Mouse (Mus musculus) fat pad, adult 2 months (tissue): ENCODE results near the gene Krt2.
A peak's percentile ranks its signal among the peaks of the same experiment; 100 is the strongest.

Source experiments
- DNase-seq: peaks from one replicate; pipeline ENCODE4 v3.0.0-alpha.2; 2011; ENCODE audit warnings: low read depth, low spot score; ENCODE audit errors: extremely low read depth

The Krt2 gene

GRCm38 (mm10) chr15:101817875-101818274, at the start of gene Krt2:
Krt2 (minus strand) TSS chr15:101818169.
- no peak for DNase-seq

DNA sequence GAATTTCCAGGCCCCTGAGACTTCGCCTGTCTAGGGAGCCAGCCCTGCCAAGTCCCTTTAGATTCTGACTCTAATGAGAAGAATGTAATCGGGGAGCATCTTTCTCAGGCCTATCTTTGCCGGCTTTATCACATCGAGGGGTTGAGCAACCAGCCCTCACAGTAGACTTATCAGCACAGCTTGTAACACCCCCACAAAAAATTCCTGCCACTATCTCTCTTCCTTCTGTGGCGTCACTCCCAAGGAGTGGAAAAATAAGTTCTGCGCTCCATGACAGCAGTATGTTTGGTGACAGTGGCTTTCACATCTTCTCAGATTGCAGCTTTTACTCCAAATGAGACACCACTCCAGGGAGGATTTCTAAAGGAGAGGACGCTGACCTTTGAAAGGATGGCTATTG, 48.8 kb upstream of the Krt2 start:
- no peak for DNase-seq

GRCm38 (mm10) chr15:101860421-101861130, 42.6 kb upstream of the Krt2 start:
- no peak for DNase-seq

DNA sequence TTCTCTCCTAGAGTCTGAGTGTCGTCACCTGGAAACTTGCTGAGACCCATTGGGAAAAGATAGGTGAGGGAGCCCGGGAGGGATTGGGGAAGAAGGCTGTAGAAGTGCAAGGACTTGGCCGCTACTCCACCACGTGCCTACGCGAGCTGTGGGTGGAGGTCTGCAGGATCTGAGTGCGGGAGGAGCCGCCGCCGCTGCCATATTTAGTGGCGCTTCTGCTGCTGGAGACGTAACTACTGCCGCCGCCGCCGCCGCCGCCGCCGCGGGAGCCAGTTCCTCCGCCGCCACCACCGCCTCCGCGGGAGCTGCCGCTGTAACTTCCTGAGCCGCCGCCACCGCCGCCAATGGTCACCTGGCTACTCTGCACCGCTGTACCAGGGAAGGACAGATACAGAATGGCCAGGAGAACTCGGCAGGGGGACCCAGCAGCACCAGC, 41.8 kb upstream of the Krt2 start:
- no peak for DNase-seq

DNA sequence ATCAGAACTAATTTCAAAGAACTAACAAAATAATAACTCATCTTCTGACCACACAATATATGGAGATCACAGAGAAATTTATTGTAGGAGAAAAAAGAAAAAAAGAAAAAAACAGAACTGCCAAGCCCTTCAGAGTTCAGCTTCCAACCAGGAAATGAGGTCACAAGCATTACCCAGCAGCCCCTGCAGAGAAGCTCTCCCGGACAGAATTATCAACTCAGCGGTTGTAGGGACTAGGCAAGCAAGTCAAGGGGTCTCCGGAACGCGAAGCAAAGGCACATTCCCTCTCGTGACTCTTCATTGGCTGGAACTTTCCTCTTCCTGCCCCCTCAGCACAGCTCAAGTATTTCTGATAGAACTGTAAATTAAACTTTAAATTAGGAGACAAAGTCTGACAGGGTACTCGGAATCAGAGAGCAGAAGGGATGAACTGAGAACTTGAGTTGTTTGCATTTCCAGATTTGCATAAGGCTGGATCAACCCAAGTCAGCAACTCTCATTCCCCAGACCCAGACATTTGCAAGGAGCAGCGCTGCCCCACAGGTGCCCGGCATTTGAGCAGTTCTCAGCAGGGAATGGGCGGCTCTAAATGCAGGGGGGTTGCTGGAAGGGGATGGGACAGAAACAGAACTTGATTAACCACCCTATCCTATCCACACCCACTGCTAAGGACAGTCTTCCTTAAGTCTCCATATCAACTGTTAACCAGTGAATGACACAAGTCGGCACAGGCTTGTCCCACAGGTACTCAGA, 40.9 kb upstream of the Krt2 start:
- DNase-seq: no peak

DNA sequence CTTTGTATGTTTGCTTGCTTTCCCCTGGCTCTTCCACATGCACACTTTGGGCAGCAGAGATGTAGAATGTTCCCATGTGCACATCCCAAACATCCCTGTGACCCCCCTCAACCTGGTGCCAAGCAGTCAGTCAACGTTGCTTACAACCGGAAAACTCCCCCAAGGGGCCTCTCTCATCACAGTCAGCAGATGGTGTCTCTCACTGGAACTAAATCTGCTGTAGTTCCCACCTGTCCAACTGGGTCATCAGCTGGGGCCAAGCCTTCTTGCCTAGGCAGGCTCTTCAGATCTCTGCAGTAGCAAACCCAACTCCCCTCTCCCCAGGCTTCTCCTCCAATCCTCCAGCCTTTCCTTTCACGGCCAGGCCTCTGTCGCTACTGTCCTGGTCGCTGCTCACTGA, 38.7 kb upstream of the Krt2 start:
- DNase-seq: no peak

DNA sequence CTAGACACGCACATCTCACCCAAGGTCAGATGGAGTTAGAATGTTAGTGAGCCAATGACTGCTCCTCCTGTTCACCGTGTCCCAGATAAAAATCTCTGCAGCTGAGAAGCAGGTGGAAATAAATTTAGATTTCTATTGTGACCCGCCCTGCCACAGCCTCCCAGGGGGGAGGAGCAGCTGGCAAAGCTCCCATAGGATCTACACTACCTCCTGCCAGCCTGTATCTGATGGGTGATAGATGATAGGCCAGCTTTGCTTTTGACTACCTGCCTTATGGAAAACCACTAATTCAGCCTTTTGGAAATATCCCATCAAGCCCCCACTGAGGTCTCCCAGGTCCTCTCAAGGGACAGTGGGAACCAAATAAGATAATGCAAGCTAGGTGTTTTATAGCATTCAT, 37.8 kb upstream of the Krt2 start:
- DNase-seq: no peak

- DNase-seq: no peak
These were observed 36.3 kb upstream of the Krt2 start for GRCm38 (mm10) chr15:101854294-101854693.

GRCm38 (mm10) chr15:101852571-101852970, 34.6 kb upstream of the Krt2 start:
- DNase-seq: no peak

DNA sequence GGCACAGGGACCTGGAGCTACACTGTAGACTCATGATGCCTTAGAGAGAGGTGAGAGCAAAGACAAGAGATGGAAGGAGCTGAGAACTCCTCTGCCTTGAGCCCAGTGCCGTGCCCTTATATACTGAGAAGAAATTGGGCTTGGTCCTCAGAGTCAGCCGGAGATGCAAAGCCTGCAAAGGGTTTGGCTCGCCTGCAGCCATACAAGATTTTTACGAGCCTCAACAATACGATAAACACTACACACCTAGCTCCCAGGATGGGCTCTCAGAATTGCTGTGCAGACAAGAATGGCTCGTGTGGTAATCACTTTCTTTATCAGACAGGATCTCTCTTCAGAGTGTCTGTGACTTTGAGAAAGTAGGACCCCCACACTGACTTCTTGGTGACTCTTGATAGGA, 32.7 kb upstream of the Krt2 start, which contains the start of gene Krt1:
Krt1 (minus strand) TSS at position 101 of the 400 bp plus-strand sequence.
- DNase-seq: no peak

- DNase-seq: no peak
These were observed 28.0 kb upstream of the Krt2 start for GRCm38 (mm10) chr15:101845971-101846403.

GRCm38 (mm10) chr15:101843192-101843591, 25.2 kb upstream of the Krt2 start:
- DNase-seq: peak; percentile 62

GRCm38 (mm10) chr15:101834784-101835328, 16.9 kb upstream of the Krt2 start:
- no peak for DNase-seq

DNA sequence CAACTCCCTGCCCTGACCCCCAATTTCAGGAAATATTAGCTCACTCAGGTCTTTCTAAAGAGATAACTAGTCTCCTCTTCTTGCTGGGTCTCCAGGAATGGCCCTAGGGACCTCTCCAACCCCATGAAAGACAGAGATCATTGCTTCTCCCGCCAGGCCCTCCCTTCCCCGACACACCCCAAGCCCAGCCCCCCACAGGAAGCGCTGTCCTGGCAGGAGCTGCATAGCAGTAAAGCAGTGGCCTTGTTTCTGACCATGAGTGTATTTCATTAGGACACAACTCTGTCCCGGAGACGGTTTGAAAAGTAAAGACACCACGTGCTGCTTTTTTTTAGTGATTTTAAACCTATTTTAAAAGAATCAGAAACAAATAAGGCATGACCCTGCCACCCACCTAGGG, 15.2 kb upstream of the Krt2 start:
- no peak for DNase-seq

- DNase-seq: no peak
These were observed 11.5 kb upstream of the Krt2 start for GRCm38 (mm10) chr15:101829441-101829840.

- no peak for DNase-seq
These were observed 3.8 kb upstream of the Krt2 start for GRCm38 (mm10) chr15:101821786-101822185.

DNA sequence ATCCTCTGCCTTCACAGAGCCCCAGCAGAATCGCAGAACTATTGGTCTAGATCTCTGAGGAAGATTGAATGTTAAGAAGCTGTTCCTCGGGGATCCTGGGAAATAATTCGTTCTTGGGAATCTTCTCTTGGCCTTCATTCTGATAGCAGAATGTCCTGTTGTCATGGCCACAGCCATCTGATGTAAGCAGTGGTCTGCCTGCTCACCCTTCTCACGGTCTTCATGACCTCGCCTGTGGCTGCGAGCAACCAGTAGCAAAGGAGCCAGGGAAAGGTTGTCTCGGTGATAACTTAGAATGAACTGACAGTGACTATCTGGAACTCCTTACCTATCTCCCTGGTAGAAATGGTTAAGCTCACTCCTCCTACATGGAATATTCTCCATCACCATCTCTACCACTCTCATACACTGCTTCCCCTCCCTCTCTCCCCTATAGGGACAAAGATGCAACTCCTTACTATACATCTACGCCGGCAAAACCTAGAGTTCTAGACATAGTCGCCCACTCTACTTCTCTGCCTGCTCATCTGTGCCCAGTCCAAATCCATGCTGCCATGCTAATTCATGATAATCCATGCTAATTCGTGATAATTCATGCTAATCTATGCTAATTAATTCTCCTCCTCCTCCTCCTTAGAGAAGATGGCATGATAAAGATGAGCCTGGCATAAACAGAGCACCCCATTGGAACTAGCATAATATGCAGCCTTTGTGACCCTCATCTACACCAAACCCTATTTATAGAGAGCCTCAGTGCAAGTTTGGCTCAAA, 14.7 kb downstream of the Krt2 start:
- no peak for DNase-seq

- DNase-seq: no peak
These were observed 15.6 kb downstream of the Krt2 start, which contains the start of gene Krt73 for GRCm38 (mm10) chr15:101802296-101802835. Krt73 (minus strand) TSS chr15:101802346.

- no peak for DNase-seq
These were observed 27.1 kb downstream of the Krt2 start for GRCm38 (mm10) chr15:101790867-101791266.

DNA sequence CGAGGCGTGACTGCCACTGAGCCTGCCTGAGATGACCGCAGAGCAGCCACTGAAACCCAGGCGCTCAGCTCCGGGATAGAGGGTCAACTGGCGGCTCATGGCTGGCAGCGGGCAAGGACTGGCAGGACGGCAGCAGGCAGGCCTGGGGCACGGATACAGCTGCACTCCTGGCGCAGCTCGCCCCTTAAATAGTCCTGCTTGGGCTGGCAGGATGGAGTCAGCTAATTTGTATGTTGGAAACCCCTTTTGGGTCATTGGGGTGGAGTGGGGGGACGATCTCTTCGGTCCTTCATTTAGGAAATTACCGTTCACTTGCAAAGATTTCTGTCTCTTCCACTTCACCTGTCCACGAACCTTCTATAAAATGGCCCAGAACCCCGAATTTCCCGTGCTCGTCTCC, 31.6 kb downstream of the Krt2 start, which contains the start of gene Krt72:
Krt72 (minus strand) TSS at position 101 of the 400 bp plus-strand sequence.
- no peak for DNase-seq

GRCm38 (mm10) chr15:101773420-101773819, 44.5 kb downstream of the Krt2 start:
- DNase-seq: no peak
